Mouse (Mus musculus): ENCODE measurements around the gene Upk1b. TPM values are rescaled to one million over a fixed set of nuclear protein-coding genes. Genes with fewer than 3 reads are reported as not detected.

The Upk1b gene
- polyA plus RNA-seq, 1 experiment from 2014 or later: 2.9 TPM

DNA sequence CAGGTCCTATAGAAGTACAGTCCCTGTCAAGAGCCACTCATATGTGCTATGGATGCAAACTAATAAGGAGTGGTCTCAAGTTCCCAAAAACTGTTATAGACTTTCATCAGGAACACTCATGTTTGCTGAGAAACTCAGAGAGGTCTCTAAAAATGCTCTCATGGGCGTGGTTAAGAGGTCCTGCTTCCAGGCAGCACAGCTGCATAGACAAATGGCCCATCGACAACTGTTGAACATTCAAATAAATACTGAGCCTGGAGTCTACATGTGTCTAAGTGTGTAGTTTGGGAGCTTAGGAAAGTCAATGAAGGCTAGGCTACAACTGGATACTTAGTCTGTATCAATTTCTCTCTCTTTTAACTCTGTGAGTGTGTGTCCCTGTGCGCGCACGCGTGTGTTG lies 29.0 kb downstream of the Upk1b start:
- 94% methylated on average over 6 of the region's 6 CpGs for WGBS
- Histone ChIP-seq H3K9ac (replicated peaks; ENCODE audit: low read length) (no peak overlapping the region), H3K27me3 (ENCODE audit: control insufficient read depth, insufficient read depth, low read length) (no peaks in the 10 kb centered on the region), H3K4me2 (ENCODE audit: low read depth, low read length) (no peak overlapping the region), H3K27ac (replicated peaks; ENCODE audit: low read depth, low read length) (no peak overlapping the region), H3K36me3 (replicated peaks; ENCODE audit: control insufficient read depth, insufficient read depth, low read depth, low read length) (no peaks in the 10 kb centered on the region), H3K4me3 (ENCODE audit: low read depth, low read length) (no peak overlapping the region), H3K9me3 (replicated peaks; ENCODE audit: control insufficient read depth, low read length) (no peaks in the 10 kb centered on the region), H3K4me1 (ENCODE audit: control insufficient read depth, insufficient read depth, low read length) (no peaks in the 10 kb centered on the region)
- DNase-seq (ENCODE audit: low spot score): no peak
- ATAC-seq (replicated peaks; ENCODE audit: insufficient number of reproducible peaks, low FRiP score, low TSS enrichment, low read depth): no peak

DNA sequence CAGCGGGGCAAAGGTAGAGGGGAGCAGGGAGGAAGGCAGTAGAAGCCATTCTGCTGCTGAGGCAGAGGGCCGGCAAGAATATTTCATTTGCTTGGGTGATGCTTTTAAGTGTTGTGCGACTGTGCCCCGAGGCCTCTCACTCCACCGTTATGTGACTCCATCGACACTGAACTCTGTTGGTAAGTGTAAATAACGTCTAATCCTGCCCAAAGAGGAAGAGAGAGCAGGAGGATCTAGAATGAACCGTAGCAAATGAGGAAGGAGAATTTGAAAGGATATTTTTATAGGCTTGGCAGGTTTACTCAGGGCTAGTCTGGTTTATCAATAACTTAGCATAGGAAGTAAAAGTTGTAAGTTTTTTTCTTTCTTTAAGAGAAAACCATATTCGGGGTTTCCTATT lies 30.6 kb downstream of the Upk1b start:
- no peaks in the 10 kb centered on the region for H3K4me1 ChIP-seq (ENCODE audit: control insufficient read depth, insufficient read depth, low read length)
- no peaks in the 10 kb centered on the region for H3K9me3 ChIP-seq (replicated peaks; ENCODE audit: control insufficient read depth, low read length)
- WGBS: 81% methylated on average over 9 of the region's 9 CpGs
- H3K27me3 ChIP-seq (ENCODE audit: control insufficient read depth, insufficient read depth, low read length): no peaks in the 10 kb centered on the region
- no peak overlapping the region for H3K9ac ChIP-seq (replicated peaks; ENCODE audit: low read length)
- H3K4me3 ChIP-seq (ENCODE audit: low read depth, low read length): no peak overlapping the region
- no peak overlapping the region for H3K4me2 ChIP-seq (ENCODE audit: low read depth, low read length)
- DNase-seq (ENCODE audit: low spot score) (no peak), ATAC-seq (replicated peaks; ENCODE audit: insufficient number of reproducible peaks, low FRiP score, low TSS enrichment, low read depth) (no peak)
- H3K27ac ChIP-seq (replicated peaks; ENCODE audit: low read depth, low read length): no peak overlapping the region
- H3K36me3 ChIP-seq (replicated peaks; ENCODE audit: control insufficient read depth, insufficient read depth, low read depth, low read length): no peaks in the 10 kb centered on the region

DNA sequence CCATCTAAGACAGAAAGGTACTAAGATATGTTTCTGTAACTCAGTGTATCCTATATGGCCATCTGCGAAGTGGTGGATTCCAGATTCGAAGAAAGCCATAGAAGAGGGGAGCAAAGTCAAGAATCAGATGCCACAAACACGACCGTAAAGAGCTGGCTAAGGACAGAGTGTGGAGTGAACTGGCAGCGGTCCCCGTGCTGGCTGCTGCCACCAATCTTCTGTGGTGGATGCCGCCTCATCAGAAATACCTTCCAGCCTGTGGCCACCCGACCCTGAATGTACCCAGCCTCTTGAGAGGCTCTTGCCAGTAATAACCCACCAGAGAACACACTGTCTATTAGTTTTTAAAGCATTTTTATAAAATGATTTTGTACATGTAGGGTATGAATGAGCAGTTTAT lies 31.7 kb downstream of the Upk1b start:
- H3K27ac ChIP-seq (replicated peaks; ENCODE audit: low read depth, low read length): no peak overlapping the region
- H3K9me3 ChIP-seq (replicated peaks; ENCODE audit: control insufficient read depth, low read length): no peaks in the 10 kb centered on the region
- H3K4me3 ChIP-seq (ENCODE audit: low read depth, low read length): no peak overlapping the region
- no peak overlapping the region for H3K9ac ChIP-seq (replicated peaks; ENCODE audit: low read length)
- H3K4me2 ChIP-seq (ENCODE audit: low read depth, low read length): no peak overlapping the region
- DNase-seq (ENCODE audit: low spot score) (no peak), ATAC-seq (replicated peaks; ENCODE audit: insufficient number of reproducible peaks, low FRiP score, low TSS enrichment, low read depth) (no peak)
- no peaks in the 10 kb centered on the region for H3K36me3 ChIP-seq (replicated peaks; ENCODE audit: control insufficient read depth, insufficient read depth, low read depth, low read length)
- H3K4me1 ChIP-seq (ENCODE audit: control insufficient read depth, insufficient read depth, low read length): no peaks in the 10 kb centered on the region
- WGBS: 91% methylated on average over 8 of the region's 8 CpGs
- no peaks in the 10 kb centered on the region for H3K27me3 ChIP-seq (ENCODE audit: control insufficient read depth, insufficient read depth, low read length)

DNA sequence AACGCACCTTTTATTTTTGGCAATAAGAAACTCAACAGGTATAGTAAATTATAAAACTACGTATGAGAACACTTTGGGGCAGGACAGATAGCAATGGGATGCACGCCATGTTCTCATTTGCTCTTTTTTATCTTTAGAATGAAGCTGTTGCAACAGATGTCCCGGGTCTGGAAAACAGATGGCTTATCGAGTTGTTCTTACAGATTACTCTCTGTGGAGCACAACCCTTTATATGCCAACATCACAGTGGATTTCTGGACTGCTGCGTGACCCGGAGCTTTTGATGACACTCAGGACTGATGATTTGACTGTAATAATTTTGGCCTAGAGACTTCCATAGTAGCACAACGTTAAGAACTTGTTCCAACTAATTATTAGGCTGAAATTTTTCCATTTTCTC lies 32.4 kb downstream of the Upk1b start:
- no peaks in the 10 kb centered on the region for H3K27me3 ChIP-seq (ENCODE audit: control insufficient read depth, insufficient read depth, low read length)
- no peak overlapping the region for H3K27ac ChIP-seq (replicated peaks; ENCODE audit: low read depth, low read length)
- no peak overlapping the region for H3K9ac ChIP-seq (replicated peaks; ENCODE audit: low read length)
- no peak overlapping the region for H3K4me2 ChIP-seq (ENCODE audit: low read depth, low read length)
- no peaks in the 10 kb centered on the region for H3K36me3 ChIP-seq (replicated peaks; ENCODE audit: control insufficient read depth, insufficient read depth, low read depth, low read length)
- H3K4me1 ChIP-seq (ENCODE audit: control insufficient read depth, insufficient read depth, low read length): no peaks in the 10 kb centered on the region
- DNase-seq (ENCODE audit: low spot score): no peak
- WGBS: 84% methylated on average over 8 of the region's 8 CpGs
- H3K4me3 ChIP-seq (ENCODE audit: low read depth, low read length): no peak overlapping the region
- ATAC-seq (replicated peaks; ENCODE audit: insufficient number of reproducible peaks, low FRiP score, low TSS enrichment, low read depth): no peak
- no peaks in the 10 kb centered on the region for H3K9me3 ChIP-seq (replicated peaks; ENCODE audit: control insufficient read depth, low read length)

GRCm38 (mm10) chr16:38766671-38767070 lies 33.5 kb downstream of the Upk1b start:
- no peaks in the 10 kb centered on the region for H3K4me1 ChIP-seq (ENCODE audit: control insufficient read depth, insufficient read depth, low read length)
- H3K27ac ChIP-seq (replicated peaks; ENCODE audit: low read depth, low read length): no peak overlapping the region
- H3K27me3 ChIP-seq (ENCODE audit: control insufficient read depth, insufficient read depth, low read length): no peaks in the 10 kb centered on the region
- H3K4me2 ChIP-seq (ENCODE audit: low read depth, low read length): no peak overlapping the region
- WGBS: 68% methylated on average over 3 of the region's 3 CpGs
- H3K9ac ChIP-seq (replicated peaks; ENCODE audit: low read length): no peak overlapping the region
- no peaks in the 10 kb centered on the region for H3K36me3 ChIP-seq (replicated peaks; ENCODE audit: control insufficient read depth, insufficient read depth, low read depth, low read length)
- DNase-seq (ENCODE audit: low spot score): no peak
- H3K4me3 ChIP-seq (ENCODE audit: low read depth, low read length): no peak overlapping the region
- ATAC-seq (replicated peaks; ENCODE audit: insufficient number of reproducible peaks, low FRiP score, low TSS enrichment, low read depth): no peak
- no peaks in the 10 kb centered on the region for H3K9me3 ChIP-seq (replicated peaks; ENCODE audit: control insufficient read depth, low read length)

- H3K4me1 ChIP-seq (ENCODE audit: control insufficient read depth, insufficient read depth, low read length): no peaks in the 10 kb centered on the region
Observed at GRCm38 (mm10) chr16:38763508-38763907, 36.6 kb downstream of the Upk1b start.

GRCm38 (mm10) chr16:38762401-38762800 lies 37.7 kb downstream of the Upk1b start:
- Histone ChIP-seq H3K4me1 (ENCODE audit: control insufficient read depth, insufficient read depth, low read length) (no peaks in the 10 kb centered on the region), H3K4me3 (ENCODE audit: low read depth, low read length) (no peak overlapping the region), H3K27ac (replicated peaks; ENCODE audit: low read depth, low read length) (no peak overlapping the region), H3K27me3 (ENCODE audit: control insufficient read depth, insufficient read depth, low read length) (no peaks in the 10 kb centered on the region), H3K4me2 (ENCODE audit: low read depth, low read length) (no peak overlapping the region), H3K36me3 (replicated peaks; ENCODE audit: control insufficient read depth, insufficient read depth, low read depth, low read length) (no peaks in the 10 kb centered on the region), H3K9me3 (replicated peaks; ENCODE audit: control insufficient read depth, low read length) (no peaks in the 10 kb centered on the region), H3K9ac (replicated peaks; ENCODE audit: low read length) (no peak overlapping the region)
- WGBS: 87% methylated on average over 8 of the region's 8 CpGs
- DNase-seq (ENCODE audit: low spot score): no peak
- ATAC-seq (replicated peaks; ENCODE audit: insufficient number of reproducible peaks, low FRiP score, low TSS enrichment, low read depth): no peak

More at GRCm38 (mm10) chr16:38763508-38763907, 36.6 kb downstream of the Upk1b start:
- Histone ChIP-seq H3K9me3 (replicated peaks; ENCODE audit: control insufficient read depth, low read length) (no peaks in the 10 kb centered on the region), H3K27ac (replicated peaks; ENCODE audit: low read depth, low read length) (no peak overlapping the region), H3K36me3 (replicated peaks; ENCODE audit: control insufficient read depth, insufficient read depth, low read depth, low read length) (no peaks in the 10 kb centered on the region), H3K4me3 (ENCODE audit: low read depth, low read length) (no peak overlapping the region), H3K9ac (replicated peaks; ENCODE audit: low read length) (no peak overlapping the region), H3K4me2 (ENCODE audit: low read depth, low read length) (no peak overlapping the region), H3K27me3 (ENCODE audit: control insufficient read depth, insufficient read depth, low read length) (no peaks in the 10 kb centered on the region)
- ATAC-seq (replicated peaks; ENCODE audit: insufficient number of reproducible peaks, low FRiP score, low TSS enrichment, low read depth) (no peak), DNase-seq (ENCODE audit: low spot score) (no peak)
- 83% methylated on average over 4 of the region's 4 CpGs for WGBS

DNA sequence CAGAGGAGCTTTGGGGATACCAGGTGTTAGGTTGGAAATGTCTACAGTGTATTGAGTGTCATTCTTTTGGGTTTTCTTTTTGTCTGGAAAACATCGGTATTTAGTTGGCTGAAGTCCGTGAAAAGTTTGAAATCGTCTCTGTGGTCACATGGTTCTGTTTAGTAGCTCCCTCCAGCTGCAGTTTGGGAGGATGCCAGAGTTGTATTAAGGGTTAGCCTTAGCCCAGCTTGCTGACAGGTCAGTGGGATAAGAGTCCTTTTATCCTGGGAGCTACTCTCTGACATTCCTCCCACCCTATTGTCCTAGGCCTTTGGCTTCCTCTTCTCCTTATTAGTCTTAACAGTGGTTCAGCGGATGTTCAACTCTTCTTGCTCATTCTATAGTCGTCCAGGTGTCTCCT lies 38.2 kb downstream of the Upk1b start:
- no peak overlapping the region for H3K4me3 ChIP-seq (ENCODE audit: low read depth, low read length)
- H3K4me2 ChIP-seq (ENCODE audit: low read depth, low read length): no peak overlapping the region
- no peaks in the 10 kb centered on the region for H3K27me3 ChIP-seq (ENCODE audit: control insufficient read depth, insufficient read depth, low read length)
- ATAC-seq (replicated peaks; ENCODE audit: insufficient number of reproducible peaks, low FRiP score, low TSS enrichment, low read depth) (no peak), DNase-seq (ENCODE audit: low spot score) (no peak)
- no peaks in the 10 kb centered on the region for H3K4me1 ChIP-seq (ENCODE audit: control insufficient read depth, insufficient read depth, low read length)
- no peak overlapping the region for H3K9ac ChIP-seq (replicated peaks; ENCODE audit: low read length)
- no peak overlapping the region for H3K27ac ChIP-seq (replicated peaks; ENCODE audit: low read depth, low read length)
- no peaks in the 10 kb centered on the region for H3K36me3 ChIP-seq (replicated peaks; ENCODE audit: control insufficient read depth, insufficient read depth, low read depth, low read length)
- WGBS: 86% methylated on average over 5 of the region's 5 CpGs
- no peaks in the 10 kb centered on the region for H3K9me3 ChIP-seq (replicated peaks; ENCODE audit: control insufficient read depth, low read length)
